Mouse (Mus musculus) kidney, adult 10 weeks (tissue): Measurements from ENCODE around the gene Mctp2. TPM values are rescaled to one million over a fixed set of nuclear protein-coding genes. Genes with fewer than 3 reads are reported as not detected.

Experiments
- polyA plus RNA-seq: library from polyadenylated mRNA; stranded (reverse); fragments of 350-450 nt; fragmentation: Illumina TruSeq; extraction: RNeasy Lipid Tissue Mini Kit (QIAGEN cat#74804); gene quantifications from one replicate; pipeline ENCODE4 v1.2.3, GENCODE M21; 2014; ENCODE audit warnings: low read depth, low replicate concordance

Mctp2 gene
- polyA plus RNA-seq, result 2.9 TPM

GRCm38 (mm10) chr7:72306382-72306841, at the start of gene Mctp2:
Mctp2 (minus strand) TSS chr7:72306608.

